Mouse (Mus musculus): ENCODE data around the gene Frmpd1. TPM values are rescaled to one million over a fixed set of nuclear protein-coding genes. Genes with fewer than 3 reads are reported as not detected.

Frmpd1 gene
- polyA plus RNA-seq (2014; fragmentation: Illumina TruSeq; extraction: RNeasy Lipid Tissue Mini Kit (QIAGEN cat#74804); ENCODE audit: low read depth, low replicate concordance), result 1.4 TPM

GRCm38 (mm10) chr4:45184521-45185330 is at the start of gene Frmpd1:
TSS of gene Frmpd1 (plus strand) at chr4:45184875.

GRCm38 (mm10) chr4:45296662-45297564 is 112.2 kb downstream of the Frmpd1 start, which contains the start of gene Trmt10b:
TSS of gene Trmt10b (plus strand) at chr4:45297127.

Other genes with a start within 250 kb of the Frmpd1 start
- 1.1 TPM for gene Grhpr, start 203.5 kb upstream of the Frmpd1 start, polyA plus RNA-seq (2014; fragmentation: Illumina TruSeq; extraction: RNeasy Lipid Tissue Mini Kit (QIAGEN cat#74804); ENCODE audit: low read depth, low replicate concordance)
- 18.0 TPM for gene Zbtb5, start 172.5 kb upstream of the Frmpd1 start, polyA plus RNA-seq (2014; fragmentation: Illumina TruSeq; extraction: RNeasy Lipid Tissue Mini Kit (QIAGEN cat#74804); ENCODE audit: low read depth, low replicate concordance)
- gene Polr1e, start 166.3 kb upstream of the Frmpd1 start, polyA plus RNA-seq (2014; fragmentation: Illumina TruSeq; extraction: RNeasy Lipid Tissue Mini Kit (QIAGEN cat#74804); ENCODE audit: low read depth, low replicate concordance), result 8.8 TPM
- gene Fbxo10, start 100.3 kb upstream of the Frmpd1 start, polyA plus RNA-seq (2014; fragmentation: Illumina TruSeq; extraction: RNeasy Lipid Tissue Mini Kit (QIAGEN cat#74804); ENCODE audit: low read depth, low replicate concordance), result 0.52 TPM
- gene Tomm5, start 76.8 kb upstream of the Frmpd1 start, polyA plus RNA-seq (2014; fragmentation: Illumina TruSeq; extraction: RNeasy Lipid Tissue Mini Kit (QIAGEN cat#74804); ENCODE audit: low read depth, low replicate concordance), result 13.4 TPM
- gene Trmt10b, start 112.3 kb downstream of the Frmpd1 start, polyA plus RNA-seq (2014; fragmentation: Illumina TruSeq; extraction: RNeasy Lipid Tissue Mini Kit (QIAGEN cat#74804); ENCODE audit: low read depth, low replicate concordance), result 32.6 TPM
- gene Dcaf10, start 157.2 kb downstream of the Frmpd1 start, polyA plus RNA-seq (2014; fragmentation: Illumina TruSeq; extraction: RNeasy Lipid Tissue Mini Kit (QIAGEN cat#74804); ENCODE audit: low read depth, low replicate concordance), result 32.1 TPM
- gene Exosc3, start 157.9 kb downstream of the Frmpd1 start, polyA plus RNA-seq (2014; fragmentation: Illumina TruSeq; extraction: RNeasy Lipid Tissue Mini Kit (QIAGEN cat#74804); ENCODE audit: low read depth, low replicate concordance), result 99.5 TPM
- 9.1 TPM for gene Slc25a51, start 223.9 kb downstream of the Frmpd1 start, polyA plus RNA-seq (2014; fragmentation: Illumina TruSeq; extraction: RNeasy Lipid Tissue Mini Kit (QIAGEN cat#74804); ENCODE audit: low read depth, low replicate concordance)